Mouse (Mus musculus) forebrain, embryonic 15.5 days (tissue): Measurements from ENCODE around the gene St7. TPM values are rescaled to one million over a fixed set of nuclear protein-coding genes. Genes with fewer than 3 reads are reported as not detected.

Experiments used
- ATAC-seq: fragments of 200-750 bp; cut with Nextera tagmentation; replicated peaks from 2 replicates; pipeline ENCODE4 v1.8.0; 2017; ENCODE audit warnings: mild to moderate bottlenecking, moderate TSS enrichment, moderate library complexity
- H3K27ac ChIP-seq: fragments of 300-500 bp; sonication (generic); replicated peaks from 2 replicates; pipeline ENCODE4 v1.5.1; 2015; ENCODE audit warnings: mild to moderate bottlenecking, inconsistent platforms
- H3K27me3 ChIP-seq: fragments of 300-500 bp; sonication (generic); 2 replicates; pipeline ENCODE4 v1.6.1; 2015; ENCODE audit warnings: inconsistent platforms
- H3K36me3 ChIP-seq: fragments of 300-500 bp; sonication (generic); 2 replicates; pipeline ENCODE4 v1.6.1; 2015; ENCODE audit warnings: mild to moderate bottlenecking, inconsistent platforms
- H3K4me1 ChIP-seq: fragments of 300-500 bp; sonication (generic); 2 replicates; pipeline ENCODE4 v1.6.1; 2015; ENCODE audit warnings: inconsistent platforms
- H3K4me2 ChIP-seq: fragments of 300-500 bp; sonication (generic); replicated peaks from 2 replicates; pipeline ENCODE4 v1.6.1; 2015; ENCODE audit warnings: mild to moderate bottlenecking, inconsistent platforms
- H3K4me3 ChIP-seq: fragments of 300-500 bp; sonication (generic); 2 replicates; pipeline ENCODE4 v1.5.1; 2015; ENCODE audit warnings: mild to moderate bottlenecking, inconsistent platforms
- H3K9ac ChIP-seq: fragments of 300-500 bp; sonication (generic); replicated peaks from 2 replicates; pipeline ENCODE4 v1.6.1; 2015; ENCODE audit warnings: mild to moderate bottlenecking, inconsistent platforms
- H3K9me3 ChIP-seq: fragments of 300-500 bp; sonication (generic); 2 replicates; pipeline ENCODE4 v1.6.1; 2016; ENCODE audit warnings: inconsistent platforms
- WGBS: fragments of 180-500 bp; shearing (Covaris S2); methylation state at CpG from one replicate; pipeline ENCODE4 v1.1.7; 2015; ENCODE audit warnings: mixed read lengths; 5-methylcytosine and 5-hydroxymethylcytosine counted together
- polyA plus RNA-seq: library from polyadenylated mRNA; unstranded; fragments of >200 nt; fragmentation: Nextera tagmentation; extraction: Ambion mirVana; gene quantifications from 2 replicates; pipeline ENCODE4 v1.2.1, GENCODE M21; 2015

Gene St7
- polyA plus RNA-seq, 1 experiment from 2014 or later = 68.2 TPM

GRCm38 (mm10) chr6:17771456-17771855 is 78.7 kb downstream of the St7 start:
- H3K4me2 ChIP-seq = no peak overlapping the region
- H3K4me1 ChIP-seq = peaks cover 33% of the 10 kb centered on the region
- no peak overlapping the region for H3K27ac ChIP-seq
- no peaks in the 10 kb centered on the region for H3K9me3 ChIP-seq
- no peak overlapping the region for H3K4me3 ChIP-seq
- no peaks in the 10 kb centered on the region for H3K36me3 ChIP-seq
- 6% methylated on average over 1 of the region's 1 CpGs for WGBS
- ATAC-seq = no peak
- H3K9ac ChIP-seq = no peak overlapping the region
- no peaks in the 10 kb centered on the region for H3K27me3 ChIP-seq

GRCm38 (mm10) chr6:17772514-17772913 is 79.8 kb downstream of the St7 start:
- no peak for ATAC-seq
- no peak overlapping the region for H3K9ac ChIP-seq
- peaks cover 33% of the 10 kb centered on the region for H3K4me1 ChIP-seq
- WGBS = 81% methylated on average over 3 of the region's 3 CpGs
- H3K4me2 ChIP-seq = no peak overlapping the region
- H3K9me3 ChIP-seq = no peaks in the 10 kb centered on the region
- H3K27me3 ChIP-seq = no peaks in the 10 kb centered on the region
- no peak overlapping the region for H3K27ac ChIP-seq
- H3K4me3 ChIP-seq = no peak overlapping the region
- no peaks in the 10 kb centered on the region for H3K36me3 ChIP-seq

GRCm38 (mm10) chr6:17776041-17776440 is 83.3 kb downstream of the St7 start:
- Histone ChIP-seq H3K4me3 (no peak overlapping the region), H3K9me3 (no peaks in the 10 kb centered on the region), H3K27ac (no peak overlapping the region), H3K27me3 (no peaks in the 10 kb centered on the region), H3K9ac (no peak overlapping the region), H3K4me1 (peaks cover 23% of the 10 kb centered on the region), H3K36me3 (no peaks in the 10 kb centered on the region), H3K4me2 (no peak overlapping the region)
- no peak for ATAC-seq
- 78% methylated on average over 7 of the region's 7 CpGs for WGBS

GRCm38 (mm10) chr6:17777018-17777799 is 84.5 kb downstream of the St7 start:
- H3K9ac ChIP-seq = no peak overlapping the region
- ATAC-seq = no peak
- WGBS = 88% methylated on average over 6 of the region's 6 CpGs

GRCm38 (mm10) chr6:17778648-17779202 is 86.0 kb downstream of the St7 start:
- no peak overlapping the region for H3K4me2 ChIP-seq
- WGBS = 93% methylated on average over 3 of the region's 3 CpGs
- ATAC-seq = no peak
- no peaks in the 10 kb centered on the region for H3K9me3 ChIP-seq
- no peaks in the 10 kb centered on the region for H3K27me3 ChIP-seq
- H3K36me3 ChIP-seq = no peaks in the 10 kb centered on the region
- peaks cover 20% of the 10 kb centered on the region for H3K4me1 ChIP-seq
- H3K4me3 ChIP-seq = no peak overlapping the region
- no peak overlapping the region for H3K9ac ChIP-seq
- no peak overlapping the region for H3K27ac ChIP-seq

More at GRCm38 (mm10) chr6:17777018-17777799, 84.5 kb downstream of the St7 start:
- H3K36me3 ChIP-seq = no peaks in the 10 kb centered on the region
- H3K4me1 ChIP-seq = peaks cover 19% of the 10 kb centered on the region
- no peak overlapping the region for H3K27ac ChIP-seq
- no peak overlapping the region for H3K4me2 ChIP-seq
- H3K27me3 ChIP-seq = no peaks in the 10 kb centered on the region
- no peak overlapping the region for H3K4me3 ChIP-seq
- H3K9me3 ChIP-seq = no peaks in the 10 kb centered on the region

- Histone ChIP-seq H3K4me1 (peaks cover 14% of the 10 kb centered on the region), H3K4me2 (no peak overlapping the region), H3K27me3 (no peaks in the 10 kb centered on the region), H3K9ac (no peak overlapping the region), H3K9me3 (no peaks in the 10 kb centered on the region), H3K4me3 (no peak overlapping the region), H3K27ac (no peak overlapping the region), H3K36me3 (no peaks in the 10 kb centered on the region)
- WGBS = 85% methylated on average over 1 of the region's 1 CpGs
- no peak for ATAC-seq
These were observed 90.8 kb downstream of the St7 start for GRCm38 (mm10) chr6:17783511-17783910.

GRCm38 (mm10) chr6:17784523-17784922 is 91.8 kb downstream of the St7 start:
- Histone ChIP-seq H3K9me3 (no peaks in the 10 kb centered on the region), H3K27me3 (no peaks in the 10 kb centered on the region), H3K4me3 (no peak overlapping the region), H3K27ac (no peak overlapping the region), H3K4me1 (peaks cover 14% of the 10 kb centered on the region), H3K4me2 (no peak overlapping the region), H3K9ac (no peak overlapping the region), H3K36me3 (no peaks in the 10 kb centered on the region)
- WGBS = 89% methylated on average over 5 of the region's 5 CpGs
- no peak for ATAC-seq

- Histone ChIP-seq H3K9me3 (no peaks in the 10 kb centered on the region), H3K27me3 (no peaks in the 10 kb centered on the region), H3K9ac (no peak overlapping the region), H3K4me1 (peaks cover 14% of the 10 kb centered on the region), H3K36me3 (no peaks in the 10 kb centered on the region), H3K4me2 (no peak overlapping the region), H3K4me3 (no peak overlapping the region), H3K27ac (no peak overlapping the region)
- ATAC-seq = no peak
- WGBS = 68% methylated on average over 2 of the region's 2 CpGs
These were observed 92.5 kb downstream of the St7 start for GRCm38 (mm10) chr6:17785248-17785647.

GRCm38 (mm10) chr6:17787810-17788209 is 95.1 kb downstream of the St7 start:
- ATAC-seq = no peak
- H3K27ac ChIP-seq = no peak overlapping the region
- H3K4me3 ChIP-seq = no peak overlapping the region
- peaks cover 14% of the 10 kb centered on the region for H3K4me1 ChIP-seq
- no peaks in the 10 kb centered on the region for H3K36me3 ChIP-seq
- no peak overlapping the region for H3K9ac ChIP-seq
- H3K9me3 ChIP-seq = no peaks in the 10 kb centered on the region
- no peaks in the 10 kb centered on the region for H3K27me3 ChIP-seq
- no peak overlapping the region for H3K4me2 ChIP-seq
- 70% methylated on average over 1 of the region's 1 CpGs for WGBS

- no peak for ATAC-seq
- Histone ChIP-seq H3K4me1 (peaks cover 13% of the 10 kb centered on the region), H3K36me3 (no peaks in the 10 kb centered on the region), H3K4me3 (no peak overlapping the region), H3K27me3 (no peaks in the 10 kb centered on the region), H3K27ac (no peak overlapping the region), H3K4me2 (no peak overlapping the region), H3K9ac (no peak overlapping the region), H3K9me3 (no peaks in the 10 kb centered on the region)
- 67% methylated on average over 1 of the region's 1 CpGs for WGBS
These were observed 97.5 kb downstream of the St7 start for GRCm38 (mm10) chr6:17790251-17790650.

- 64% methylated on average over 3 of the region's 3 CpGs for WGBS
- H3K27ac ChIP-seq = no peak overlapping the region; the same call in 1 of the 2 replicates
- ATAC-seq = no peak
These were observed 100.7 kb downstream of the St7 start for GRCm38 (mm10) chr6:17793471-17793870.

GRCm38 (mm10) chr6:17797271-17797713 is 104.6 kb downstream of the St7 start:
- no peak overlapping the region for H3K4me3 ChIP-seq
- ATAC-seq = peak; percentile 96
- no peaks in the 10 kb centered on the region for H3K36me3 ChIP-seq
- H3K4me2 ChIP-seq = no peak overlapping the region
- no peaks in the 10 kb centered on the region for H3K9me3 ChIP-seq
- peaks cover 26% of the 10 kb centered on the region for H3K4me1 ChIP-seq
- H3K27me3 ChIP-seq = no peaks in the 10 kb centered on the region
- peak overlapping the region; percentile 79 for H3K27ac ChIP-seq
- H3K9ac ChIP-seq = no peak overlapping the region
- WGBS = 11% methylated on average over 5 of the region's 5 CpGs

More at GRCm38 (mm10) chr6:17793471-17793870, 100.7 kb downstream of the St7 start:
- H3K4me2 ChIP-seq = no peak overlapping the region
- no peaks in the 10 kb centered on the region for H3K9me3 ChIP-seq
- H3K9ac ChIP-seq = no peak overlapping the region
- H3K4me3 ChIP-seq = no peak overlapping the region
- peaks cover 26% of the 10 kb centered on the region for H3K4me1 ChIP-seq
- H3K27me3 ChIP-seq = no peaks in the 10 kb centered on the region
- H3K36me3 ChIP-seq = no peaks in the 10 kb centered on the region
